Mouse (Mus musculus) T-helper 2 cell (primary cell): Measurements from ENCODE around the gene Mlana.

Source experiments
- in situ Hi-C: fragments of 300-600 bp; cut with MboI, MseI; formaldehyde crosslinking; loops from one replicate; pipeline ENCODE4 v1.15.1; 2025; ENCODE audit warnings: high pct_unique_total_duplicates

Gene Mlana

DNA sequence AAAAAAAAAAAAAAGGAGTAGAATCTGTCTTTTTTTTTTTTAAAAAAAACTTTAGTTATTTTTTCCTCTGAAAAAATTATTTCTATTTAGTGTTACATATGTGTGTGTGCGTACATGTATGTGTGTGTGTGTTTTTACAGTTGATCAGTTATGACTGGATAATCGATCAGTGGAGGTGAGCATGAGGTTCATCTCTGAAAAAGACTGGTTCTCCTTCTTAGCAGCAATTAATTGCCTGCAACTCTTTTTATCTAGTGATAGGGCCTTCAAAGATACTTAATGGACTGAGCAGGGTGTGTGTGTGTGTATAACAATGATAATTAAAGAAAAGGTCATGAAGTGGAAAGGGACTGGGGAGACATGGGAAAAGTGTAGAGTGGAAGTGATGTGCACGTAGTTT is 53.4 kb downstream of the Mlana start:
- in situ Hi-C loops = no loop called here

DNA sequence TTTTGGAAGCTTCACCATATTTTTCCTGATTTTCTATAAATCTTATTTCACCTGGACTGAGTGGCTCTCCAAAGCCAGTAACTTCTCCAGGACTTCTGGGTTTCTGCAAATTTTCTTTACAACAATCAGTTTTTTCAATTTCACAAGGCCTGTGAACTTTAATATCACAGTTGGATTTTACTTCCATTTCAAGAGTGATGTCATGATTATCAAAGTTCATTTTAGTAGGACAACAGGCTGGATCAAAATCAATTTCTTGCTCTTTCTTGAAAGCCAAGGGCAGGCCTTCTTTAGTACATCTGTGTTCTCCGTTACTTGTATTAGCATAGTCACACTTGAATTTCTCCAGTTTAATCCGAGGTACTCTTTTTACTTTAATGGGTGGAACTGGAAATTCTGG is 56.3 kb downstream of the Mlana start:
- in situ Hi-C loops = no loop called here
